Mouse (Mus musculus): ENCODE measurements around the gene Bcat2. TPM values are rescaled to one million over a fixed set of nuclear protein-coding genes. Genes with fewer than 3 reads are reported as not detected.
A peak's percentile ranks its signal among the peaks of the same experiment; 100 is the strongest.

Bcat2 gene
- polyA plus RNA-seq, 1 experiment from 2014 or later: 19.6 TPM

DNA sequence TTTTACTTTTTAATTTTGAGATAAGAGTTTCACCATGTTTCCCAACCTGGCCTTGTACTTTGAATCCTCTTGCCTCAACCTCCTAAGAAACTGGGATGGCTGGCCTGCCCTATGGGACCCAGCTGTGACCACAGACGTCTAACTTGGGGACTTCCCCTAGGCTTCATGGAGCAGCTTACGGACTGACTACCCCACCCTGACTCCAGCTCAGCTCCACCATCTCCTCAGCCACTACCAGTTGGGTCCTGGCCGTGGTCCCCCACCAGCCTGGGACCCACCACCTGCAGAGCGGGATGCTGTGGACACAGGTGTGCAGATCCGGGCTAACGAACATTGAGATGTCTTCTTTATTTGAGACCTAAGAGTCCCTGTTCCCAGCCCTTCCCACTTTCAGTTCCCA is 67.8 kb downstream of the Bcat2 start:
- Histone ChIP-seq H3K9ac (ENCODE audit: low read length) (no peak overlapping the region), H3K9me3 (replicated peaks; ENCODE audit: control insufficient read depth, low read length) (no peaks in the 10 kb centered on the region), H3K36me3 (ENCODE audit: control insufficient read depth, insufficient read depth, low read length) (no peaks in the 10 kb centered on the region; the same call in 1 of the 2 replicates), H3K4me1 (ENCODE audit: control insufficient read depth, insufficient read depth, low read length) (peaks cover 6% of the 10 kb centered on the region), H3K4me2 (ENCODE audit: low read length) (no peak overlapping the region; the same call in 1 of the 2 replicates), H3K27me3 (replicated peaks; ENCODE audit: control insufficient read depth, insufficient read depth, low read length) (no peaks in the 10 kb centered on the region), H3K27ac (ENCODE audit: low read depth, low read length) (no peak overlapping the region), H3K4me3 (ENCODE audit: low read depth, low read length) (no peak overlapping the region)
- 94% methylated on average over 6 of the region's 6 CpGs for WGBS
- ATAC-seq: no peak
- DNase-seq (ENCODE audit: low spot score): no peak

DNA sequence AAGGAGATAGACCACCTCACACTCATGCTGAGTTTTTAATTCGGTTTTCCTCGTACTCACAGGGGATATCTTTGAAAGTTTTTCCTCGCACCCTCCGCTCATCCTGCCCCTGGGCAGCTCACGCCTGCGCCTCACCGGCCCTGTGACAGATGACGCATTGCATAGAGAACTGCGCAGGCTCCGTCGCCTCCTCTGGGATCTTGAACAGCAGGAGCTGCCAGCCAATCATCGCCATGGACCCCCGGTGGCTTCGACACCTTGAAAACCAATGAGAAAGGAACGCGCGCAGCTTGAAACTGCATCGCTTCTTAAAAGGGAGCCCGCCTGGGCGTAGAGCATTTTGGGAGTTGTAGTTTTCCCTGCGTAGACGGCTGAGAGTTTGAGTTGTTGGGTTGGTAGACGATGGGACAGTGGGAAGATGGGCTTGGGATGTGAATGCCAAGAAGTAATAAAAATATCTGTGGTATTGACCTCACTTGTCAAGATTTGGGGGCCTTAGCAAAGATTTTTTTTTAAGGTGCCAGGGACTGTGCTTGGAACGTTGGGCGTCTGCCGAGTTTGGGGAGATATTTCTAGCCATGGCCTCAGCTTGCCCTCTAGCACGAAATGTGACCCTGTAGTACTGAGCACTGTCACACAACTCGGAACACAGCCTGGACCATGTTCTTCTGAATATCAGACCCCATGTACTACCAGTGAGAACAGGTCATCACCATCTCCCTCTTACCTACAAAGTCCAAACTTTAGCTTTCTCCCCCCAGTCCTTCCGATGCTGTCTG is 68.9 kb downstream of the Bcat2 start:
- peak; percentile 89 for ATAC-seq
- 18% methylated on average over 29 of the region's 29 CpGs for WGBS
- no peak overlapping the region for H3K27ac ChIP-seq (ENCODE audit: low read depth, low read length)

More for the DNA sequence above, 68.9 kb downstream of the Bcat2 start:
- Histone ChIP-seq H3K27me3 (replicated peaks; ENCODE audit: control insufficient read depth, insufficient read depth, low read length) (no peaks in the 10 kb centered on the region), H3K4me1 (ENCODE audit: control insufficient read depth, insufficient read depth, low read length) (peaks cover 11% of the 10 kb centered on the region), H3K9ac (ENCODE audit: low read length) (peak overlapping the region; percentile 38; the same call in 1 of the 2 replicates), H3K9me3 (replicated peaks; ENCODE audit: control insufficient read depth, low read length) (no peaks in the 10 kb centered on the region), H3K4me2 (ENCODE audit: low read length) (peak overlapping the region; percentile 48), H3K36me3 (ENCODE audit: control insufficient read depth, insufficient read depth, low read length) (no peaks in the 10 kb centered on the region; the same call in 1 of the 2 replicates), H3K4me3 (ENCODE audit: low read depth, low read length) (peak overlapping the region; percentile 19)
- DNase-seq (ENCODE audit: low spot score): peak; percentile 100

Other genes with a start within 250 kb of the Bcat2 start
- 6.5 and 9.8 TPM in 2 replicates for gene Trpm4, start 236.4 kb upstream of the Bcat2 start, polyA plus RNA-seq (2014; fragmentation: Nextera tagmentation; extraction: Ambion mirVana)
- gene Hrc, start 234.9 kb upstream of the Bcat2 start, polyA plus RNA-seq (2014; fragmentation: Nextera tagmentation; extraction: Ambion mirVana): 0.06 TPM in 1 of 2 replicates, not detected in the other
- gene Ppfia3, start 203.1 kb upstream of the Bcat2 start, polyA plus RNA-seq (2014; fragmentation: Nextera tagmentation; extraction: Ambion mirVana): 10.7 and 17.3 TPM in 2 replicates
- gene Lin7b, start 199.6 kb upstream of the Bcat2 start, polyA plus RNA-seq (2014; fragmentation: Nextera tagmentation; extraction: Ambion mirVana): 6.2 and 11.0 TPM in 2 replicates
- 95.7 and 99.4 TPM in 2 replicates for gene Snrnp70, start 174.4 kb upstream of the Bcat2 start, polyA plus RNA-seq (2014; fragmentation: Nextera tagmentation; extraction: Ambion mirVana)
- gene Kcna7, start 164.5 kb upstream of the Bcat2 start, polyA plus RNA-seq (2014; fragmentation: Nextera tagmentation; extraction: Ambion mirVana): not detected in 2 replicates
- 0.22 TPM in 1 of 2 replicates, not detected in the other for gene Ntf5, start 156.5 kb upstream of the Bcat2 start, polyA plus RNA-seq (2014; fragmentation: Nextera tagmentation; extraction: Ambion mirVana)
- gene Lhb, start 149.3 kb upstream of the Bcat2 start, polyA plus RNA-seq (2014; fragmentation: Nextera tagmentation; extraction: Ambion mirVana): 0.46 TPM in 1 of 2 replicates, not detected in the other
- gene Gys1, start 135.3 kb upstream of the Bcat2 start, polyA plus RNA-seq (2014; fragmentation: Nextera tagmentation; extraction: Ambion mirVana): 13.4 and 15.5 TPM in 2 replicates
- 144 and 153 TPM in 2 replicates for gene Ruvbl2, start 132.1 kb upstream of the Bcat2 start, polyA plus RNA-seq (2014; fragmentation: Nextera tagmentation; extraction: Ambion mirVana)
- 6,238 and 6,800 TPM in 2 replicates for gene Ftl1, start 110.3 kb upstream of the Bcat2 start, polyA plus RNA-seq (2014; fragmentation: Nextera tagmentation; extraction: Ambion mirVana)
- 163 and 168 TPM in 2 replicates for gene Bax, start 103.3 kb upstream of the Bcat2 start, polyA plus RNA-seq (2014; fragmentation: Nextera tagmentation; extraction: Ambion mirVana)
- 0.15 TPM in 1 of 2 replicates, not detected in the other for gene Tulp2, start 88.3 kb upstream of the Bcat2 start, polyA plus RNA-seq (2014; fragmentation: Nextera tagmentation; extraction: Ambion mirVana)
- not detected in 2 replicates for gene Gm45808, start 83.3 kb upstream of the Bcat2 start, polyA plus RNA-seq (2014; fragmentation: Nextera tagmentation; extraction: Ambion mirVana)
- 1.4 and 1.6 TPM in 2 replicates for gene Dhdh, start 81.3 kb upstream of the Bcat2 start, polyA plus RNA-seq (2014; fragmentation: Nextera tagmentation; extraction: Ambion mirVana)
- 69.0 and 96.5 TPM in 2 replicates for gene Nucb1, start 59.7 kb upstream of the Bcat2 start, polyA plus RNA-seq (2014; fragmentation: Nextera tagmentation; extraction: Ambion mirVana)
- 13.1 and 19.3 TPM in 2 replicates for gene Ppp1r15a, start 43.9 kb upstream of the Bcat2 start, polyA plus RNA-seq (2014; fragmentation: Nextera tagmentation; extraction: Ambion mirVana)
- 0.76 and 1.2 TPM in 2 replicates for gene Plekha4, start 43.8 kb upstream of the Bcat2 start, polyA plus RNA-seq (2014; fragmentation: Nextera tagmentation; extraction: Ambion mirVana)
- gene Hsd17b14, start 15.3 kb upstream of the Bcat2 start, polyA plus RNA-seq (2014; fragmentation: Nextera tagmentation; extraction: Ambion mirVana): 0.17 and 0.22 TPM in 2 replicates
- gene Fgf21, start 45.3 kb downstream of the Bcat2 start, polyA plus RNA-seq (2014; fragmentation: Nextera tagmentation; extraction: Ambion mirVana): not detected in 2 replicates
- not detected in 2 replicates for gene Fut1, start 47.1 kb downstream of the Bcat2 start, polyA plus RNA-seq (2014; fragmentation: Nextera tagmentation; extraction: Ambion mirVana)
- not detected in 2 replicates for gene Izumo1, start 51.7 kb downstream of the Bcat2 start, polyA plus RNA-seq (2014; fragmentation: Nextera tagmentation; extraction: Ambion mirVana)
- gene Rasip1, start 57.3 kb downstream of the Bcat2 start, polyA plus RNA-seq (2014; fragmentation: Nextera tagmentation; extraction: Ambion mirVana): 7.3 and 9.7 TPM in 2 replicates
- gene Mamstr, start 69.8 kb downstream of the Bcat2 start, polyA plus RNA-seq (2014; fragmentation: Nextera tagmentation; extraction: Ambion mirVana): 1.3 and 1.9 TPM in 2 replicates
- 0.11 TPM in 1 of 2 replicates, not detected in the other for gene Fut2, start 96.2 kb downstream of the Bcat2 start, polyA plus RNA-seq (2014; fragmentation: Nextera tagmentation; extraction: Ambion mirVana)
- 0.28 and 0.41 TPM in 2 replicates for gene Ntn5, start 113.9 kb downstream of the Bcat2 start, polyA plus RNA-seq (2014; fragmentation: Nextera tagmentation; extraction: Ambion mirVana)
- 0.06 and 0.38 TPM in 2 replicates for gene Sec1, start 124.2 kb downstream of the Bcat2 start, polyA plus RNA-seq (2014; fragmentation: Nextera tagmentation; extraction: Ambion mirVana)
- 22.5 and 22.8 TPM in 2 replicates for gene Car11, start 129.7 kb downstream of the Bcat2 start, polyA plus RNA-seq (2014; fragmentation: Nextera tagmentation; extraction: Ambion mirVana)
- gene Dbp, start 134.9 kb downstream of the Bcat2 start, polyA plus RNA-seq (2014; fragmentation: Nextera tagmentation; extraction: Ambion mirVana): 3.6 and 3.7 TPM in 2 replicates
- gene Rpl18, start 145.3 kb downstream of the Bcat2 start, polyA plus RNA-seq (2014; fragmentation: Nextera tagmentation; extraction: Ambion mirVana): 727 and 966 TPM in 2 replicates
- gene Sphk2, start 147.8 kb downstream of the Bcat2 start, polyA plus RNA-seq (2014; fragmentation: Nextera tagmentation; extraction: Ambion mirVana): 16.3 and 19.7 TPM in 2 replicates
- 0.11 and 0.15 TPM in 2 replicates for gene Fam83e, start 151.1 kb downstream of the Bcat2 start, polyA plus RNA-seq (2014; fragmentation: Nextera tagmentation; extraction: Ambion mirVana)
- gene Spaca4, start 155.7 kb downstream of the Bcat2 start, polyA plus RNA-seq (2014; fragmentation: Nextera tagmentation; extraction: Ambion mirVana): not detected in 2 replicates
- gene Lmtk3, start 213.6 kb downstream of the Bcat2 start, polyA plus RNA-seq (2014; fragmentation: Nextera tagmentation; extraction: Ambion mirVana): 11.8 and 18.4 TPM in 2 replicates
- gene Sult2b1, start 214.5 kb downstream of the Bcat2 start, polyA plus RNA-seq (2014; fragmentation: Nextera tagmentation; extraction: Ambion mirVana): 4.0 and 5.4 TPM in 2 replicates
- gene Cyth2, start 244.4 kb downstream of the Bcat2 start, polyA plus RNA-seq (2014; fragmentation: Nextera tagmentation; extraction: Ambion mirVana): 286 TPM in 2 replicates

Measured in forebrain, embryonic 14.5 days (tissue).